Mouse (Mus musculus) midbrain, postnatal 0 days (tissue): Measurements from ENCODE around the gene Nol10. TPM values are rescaled to one million over a fixed set of nuclear protein-coding genes. Genes with fewer than 3 reads are reported as not detected.
"Not testable (repeated sequence)": the region's sequence is repeated elsewhere in the genome, so short reads cannot be mapped to it uniquely, and the experiment has no call there.

Experiments used
- ATAC-seq: fragments of 200-750 bp; cut with Nextera tagmentation; 2 replicates; pipeline ENCODE4 v1.8.0; 2017; ENCODE audit warnings: moderate number of reproducible peaks, mild to moderate bottlenecking, moderate TSS enrichment, moderate library complexity; ENCODE audit not compliant: low FRiP score
- DNase-seq: peaks from one replicate; pipeline ENCODE4 v3.0.0-alpha.2; 2015; ENCODE audit warnings: low spot score
- H3K27ac ChIP-seq: fragments of 300-500 bp; sonication (generic); 2 replicates; pipeline ENCODE4 v1.5.1; 2014; ENCODE audit warnings: low read depth, mild to moderate bottlenecking, low read length, mixed read lengths
- H3K27me3 ChIP-seq: fragments of 300-500 bp; sonication (generic); 2 replicates; pipeline ENCODE4 v1.6.1; 2014; ENCODE audit warnings: low read length, control low read depth, mixed read lengths; ENCODE audit not compliant: insufficient read depth
- H3K36me3 ChIP-seq: fragments of 300-500 bp; sonication (generic); 2 replicates; pipeline ENCODE4 v1.6.1; 2014; ENCODE audit warnings: low read length, control low read depth, mixed read lengths; ENCODE audit not compliant: insufficient read depth
- H3K4me1 ChIP-seq: fragments of 300-500 bp; sonication (generic); 2 replicates; pipeline ENCODE4 v1.6.1; 2014; ENCODE audit warnings: mild to moderate bottlenecking, control low read depth, antibody characterized with exemption, low read length, mixed read lengths; ENCODE audit not compliant: insufficient read depth
- H3K4me2 ChIP-seq: fragments of 300-500 bp; sonication (generic); 2 replicates; pipeline ENCODE4 v1.6.1; 2014; ENCODE audit warnings: low read depth, mild to moderate bottlenecking, low read length, mixed read lengths; ENCODE audit not compliant: poor library complexity, severe bottlenecking
- H3K4me3 ChIP-seq: fragments of 300-500 bp; sonication (generic); 2 replicates; pipeline ENCODE4 v1.5.1; 2014; ENCODE audit warnings: low read depth, mild to moderate bottlenecking, low read length, moderate library complexity
- H3K9ac ChIP-seq: fragments of 300-500 bp; sonication (generic); replicated peaks from 2 replicates; pipeline ENCODE4 v1.6.1; 2014; ENCODE audit warnings: mild to moderate bottlenecking, low read length, moderate library complexity, mixed read lengths; ENCODE audit not compliant: poor library complexity, severe bottlenecking
- H3K9me3 ChIP-seq: fragments of 300-500 bp; sonication (generic); 2 replicates; pipeline ENCODE4 v1.6.1; 2016; ENCODE audit warnings: low read length, control low read depth
- CTCF ChIP-seq: IDR thresholded peaks from 2 replicates; pipeline ENCODE4 v1.5.1; 2016; ENCODE audit warnings: antibody characterized with exemption, mild to moderate bottlenecking
- WGBS: fragments of 180-500 bp; shearing (Covaris S2); extraction: QIAGEN DNeasy Blood & Tissue Kit; methylation state at CpG from one replicate; pipeline ENCODE4 v1.1.7; 2014; 5-methylcytosine and 5-hydroxymethylcytosine counted together
- polyA plus RNA-seq: library from polyadenylated mRNA; unstranded; fragments of >200 nt; fragmentation: Nextera tagmentation; extraction: Ambion mirVana; gene quantifications from 2 replicates; pipeline ENCODE4 v1.2.1, GENCODE M21; 2015
- total RNA-seq: library from RNA; depleted of rRNA; stranded (reverse); fragments of >200 nt; gene quantifications from 2 replicates; pipeline ENCODE4 v1.2.3, GENCODE M21; 2014

Gene Nol10
- total and polyA plus RNA-seq, 2 experiments from 2014 or later: 6.5 to 11.8 TPM

- no peaks in the 10 kb centered on the region for H3K36me3 ChIP-seq
- 35% methylated on average over 4 of the region's 4 CpGs for WGBS
- no peak for TF ChIP-seq CTCF
- no peak overlapping the region for H3K9ac ChIP-seq
- no peaks in the 10 kb centered on the region for H3K4me1 ChIP-seq
- ATAC-seq: no peak
- no peak overlapping the region for H3K4me3 ChIP-seq
- no peak overlapping the region for H3K27ac ChIP-seq
- DNase-seq: no peak
- no peak overlapping the region for H3K4me2 ChIP-seq
- no peaks in the 10 kb centered on the region for H3K9me3 ChIP-seq
- H3K27me3 ChIP-seq: no peaks in the 10 kb centered on the region
Measured at GRCm38 (mm10) chr12:17463706-17464105, 115.4 kb downstream of the Nol10 start.

GRCm38 (mm10) chr12:17464550-17464949, 116.3 kb downstream of the Nol10 start:
- H3K27me3 ChIP-seq, H3K4me3 ChIP-seq, ATAC-seq, H3K4me2 ChIP-seq, H3K4me1 ChIP-seq, DNase-seq, H3K9ac ChIP-seq, H3K9me3 ChIP-seq, H3K36me3 ChIP-seq, H3K27ac ChIP-seq: not testable (repeated sequence)
- 89% methylated on average over 5 of the region's 5 CpGs for WGBS

GRCm38 (mm10) chr12:17466791-17467190, 118.5 kb downstream of the Nol10 start:
- WGBS: 84% methylated on average over 4 of the region's 4 CpGs
- H3K9me3 ChIP-seq: no peaks in the 10 kb centered on the region
- H3K4me1 ChIP-seq: no peaks in the 10 kb centered on the region
- H3K9ac ChIP-seq: no peak overlapping the region
- TF ChIP-seq CTCF: no peak
- no peak overlapping the region for H3K27ac ChIP-seq
- H3K36me3 ChIP-seq: no peaks in the 10 kb centered on the region
- H3K4me3 ChIP-seq: no peak overlapping the region
- no peak for ATAC-seq
- DNase-seq: no peak
- H3K27me3 ChIP-seq: no peaks in the 10 kb centered on the region
- no peak overlapping the region for H3K4me2 ChIP-seq

- Histone ChIP-seq H3K27me3 (no peaks in the 10 kb centered on the region), H3K27ac (no peak overlapping the region), H3K9me3 (no peaks in the 10 kb centered on the region), H3K9ac (no peak overlapping the region), H3K36me3 (no peaks in the 10 kb centered on the region), H3K4me1 (no peaks in the 10 kb centered on the region), H3K4me2 (no peak overlapping the region), H3K4me3 (no peak overlapping the region)
- DNase-seq (no peak), ATAC-seq (no peak)
- 74% methylated on average over 3 of the region's 3 CpGs for WGBS
- TF ChIP-seq CTCF: no peak
Measured at GRCm38 (mm10) chr12:17468359-17468758, 120.1 kb downstream of the Nol10 start.

- H3K4me2 ChIP-seq: no peak overlapping the region
- TF ChIP-seq CTCF: no peak
- ATAC-seq: no peak
- H3K4me3 ChIP-seq: no peak overlapping the region
- H3K9me3 ChIP-seq: no peaks in the 10 kb centered on the region
- WGBS: 74% methylated on average over 7 of the region's 7 CpGs
- no peak for DNase-seq
- H3K27me3 ChIP-seq: no peaks in the 10 kb centered on the region
- no peak overlapping the region for H3K9ac ChIP-seq
- no peaks in the 10 kb centered on the region for H3K4me1 ChIP-seq
- no peak overlapping the region for H3K27ac ChIP-seq
- no peaks in the 10 kb centered on the region for H3K36me3 ChIP-seq
Measured at GRCm38 (mm10) chr12:17469869-17470268, 121.6 kb downstream of the Nol10 start.

- not testable (repeated sequence) for H3K4me3 ChIP-seq, H3K36me3 ChIP-seq, H3K9ac ChIP-seq, H3K9me3 ChIP-seq, H3K4me1 ChIP-seq, ATAC-seq, H3K27me3 ChIP-seq, H3K4me2 ChIP-seq, H3K27ac ChIP-seq, DNase-seq
Measured at GRCm38 (mm10) chr12:17470528-17470927, 122.3 kb downstream of the Nol10 start.

GRCm38 (mm10) chr12:17471405-17471804, 123.1 kb downstream of the Nol10 start:
- Histone ChIP-seq H3K4me1 (no peaks in the 10 kb centered on the region), H3K27me3 (no peaks in the 10 kb centered on the region), H3K9ac (no peak overlapping the region), H3K4me3 (no peak overlapping the region), H3K4me2 (no peak overlapping the region), H3K27ac (no peak overlapping the region), H3K36me3 (no peaks in the 10 kb centered on the region), H3K9me3 (no peaks in the 10 kb centered on the region)
- WGBS: 95% methylated on average over 1 of the region's 1 CpGs
- no peak for TF ChIP-seq CTCF
- no peak for ATAC-seq
- DNase-seq: no peak
